Mouse (Mus musculus): Measurements from ENCODE around the gene 4930469K13Rik.

Gene 4930469K13Rik

GRCm38 (mm10) chr11:34042808-34043207, 55.5 kb downstream of the 4930469K13Rik start:
- no peak for DNase-seq (ENCODE audit: low spot score in 2 of 2)

DNA sequence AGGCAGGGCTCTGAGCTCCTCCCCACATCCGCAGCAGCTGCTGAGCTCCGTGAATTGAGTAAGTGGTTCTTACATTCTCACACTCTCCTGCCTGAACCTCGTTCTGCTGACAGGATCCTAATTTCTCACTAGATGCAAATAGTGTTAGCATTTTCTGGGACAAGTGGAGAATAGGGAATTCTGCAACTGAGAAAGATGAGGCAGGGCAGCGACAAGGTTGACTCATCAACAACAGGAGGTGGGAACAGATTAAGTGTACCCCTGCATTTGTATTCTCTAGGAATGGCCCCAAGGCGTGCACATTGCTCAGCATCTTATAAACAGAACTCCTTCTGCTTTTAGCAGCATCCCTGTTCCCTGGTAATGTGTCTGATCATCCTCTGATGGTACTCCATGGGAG, 58.3 kb downstream of the 4930469K13Rik start:
- no peak for DNase-seq (ENCODE audit: low spot score in 2 of 2)

GRCm38 (mm10) chr11:34035909-34036658, 62.3 kb downstream of the 4930469K13Rik start:
- DNase-seq (ENCODE audit: low spot score in 2 of 2): no peak

DNA sequence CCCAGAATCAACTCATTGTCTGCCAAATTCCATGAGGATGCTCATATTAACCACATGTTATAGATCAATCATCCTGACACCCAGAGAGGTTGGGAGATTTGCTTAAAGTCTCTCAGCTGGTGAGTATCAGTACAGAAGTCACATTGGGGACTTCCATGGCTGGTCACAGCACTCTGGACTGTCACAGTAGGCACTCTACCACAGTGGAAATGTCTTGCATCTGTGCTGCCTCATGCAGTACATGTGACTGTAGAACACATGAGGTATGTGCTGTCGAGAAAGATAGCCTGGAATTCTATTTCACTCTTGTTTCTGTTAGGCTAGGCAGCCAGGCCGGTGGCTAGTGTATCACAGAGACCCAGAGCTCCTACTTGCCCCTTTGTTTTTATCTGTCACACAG, 63.6 kb downstream of the 4930469K13Rik start:
- DNase-seq (ENCODE audit: low spot score in 2 of 2): no peak

GRCm38 (mm10) chr11:34034008-34034505, 64.3 kb downstream of the 4930469K13Rik start:
- DNase-seq (ENCODE audit: low spot score in 2 of 2): peak in 1 of 2 experiments; percentile 33

- DNase-seq (ENCODE audit: low spot score in 2 of 2): peak; percentile 37 to 41
Measured at GRCm38 (mm10) chr11:34031015-34031805, 67.1 kb downstream of the 4930469K13Rik start.

DNA sequence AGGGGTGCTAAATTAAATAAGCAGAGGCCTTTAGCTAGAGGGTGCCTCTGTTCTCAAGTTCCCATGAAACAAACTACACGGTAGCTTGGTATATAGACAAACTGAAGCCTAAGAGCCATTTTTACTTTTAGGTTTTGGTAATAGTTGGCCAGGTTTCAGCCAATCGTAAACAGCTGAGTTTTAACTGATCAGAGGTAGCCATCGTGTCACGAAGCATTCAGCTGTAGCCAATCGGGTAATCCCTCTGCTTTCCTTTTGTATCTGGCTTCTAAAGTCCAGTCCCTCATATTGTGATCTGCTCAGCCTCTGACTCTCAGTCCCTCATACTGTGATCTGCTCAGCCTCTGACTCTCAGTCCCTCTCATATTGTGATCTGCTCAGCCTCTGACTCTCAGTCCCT, 68.7 kb downstream of the 4930469K13Rik start:
- no peak for DNase-seq (ENCODE audit: low spot score in 2 of 2)

GRCm38 (mm10) chr11:34025091-34025490, 73.3 kb downstream of the 4930469K13Rik start:
- DNase-seq (ENCODE audit: low spot score in 2 of 2): no peak

DNA sequence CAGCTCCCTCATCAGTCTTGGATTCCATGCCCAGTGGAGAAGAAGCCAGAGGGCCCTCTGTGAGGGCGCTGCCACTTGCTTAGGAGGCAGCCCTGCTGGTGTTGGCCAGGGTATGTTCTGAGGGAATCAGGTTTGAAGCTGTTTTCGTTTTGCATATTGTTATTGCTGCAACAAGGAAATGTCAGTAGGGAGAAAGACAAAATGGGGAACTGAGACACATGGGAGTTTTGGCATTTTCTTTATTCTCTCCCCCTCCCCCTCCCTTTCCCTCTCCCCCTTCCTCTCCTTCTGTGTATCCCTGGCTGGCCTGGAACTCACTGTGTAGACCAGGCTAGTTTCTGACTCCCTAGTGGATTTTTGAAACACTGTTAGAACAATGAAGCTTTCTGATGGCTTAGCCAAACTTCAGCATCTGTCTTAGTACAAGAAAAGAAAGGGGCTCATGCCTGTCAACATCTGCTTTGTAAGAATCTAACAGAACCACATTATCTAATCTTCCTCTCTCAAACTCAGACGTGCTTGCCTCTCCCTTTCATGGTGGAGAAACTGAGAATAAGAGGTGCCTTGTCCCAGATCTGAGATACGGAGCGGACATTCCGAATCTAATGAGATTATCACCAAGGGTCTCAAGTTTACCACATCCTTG, 86.2 kb downstream of the 4930469K13Rik start:
- DNase-seq (ENCODE audit: low spot score in 2 of 2): no peak

DNA sequence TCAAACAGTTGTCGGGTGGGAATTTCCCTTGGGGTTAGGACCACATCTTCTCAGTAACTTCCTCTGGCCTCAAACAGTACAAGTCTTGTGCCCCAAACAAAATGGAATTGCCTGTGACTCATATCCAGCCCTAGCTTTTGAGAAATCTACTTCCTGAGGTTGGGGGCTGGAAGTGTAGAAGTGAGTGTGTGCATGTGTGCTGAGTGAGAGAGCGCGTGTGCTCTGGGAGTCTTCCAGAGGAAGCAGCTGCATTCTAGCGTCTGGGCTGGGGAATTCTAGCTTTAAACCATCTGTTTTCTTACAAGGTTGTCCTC, 87.5 kb downstream of the 4930469K13Rik start:
- peak; percentile 41 to 46 for DNase-seq (ENCODE audit: low spot score in 2 of 2)

GRCm38 (mm10) chr11:34010133-34010858, 88.1 kb downstream of the 4930469K13Rik start:
- DNase-seq (ENCODE audit: low spot score in 2 of 2): no peak

GRCm38 (mm10) chr11:34009316-34010087, 88.9 kb downstream of the 4930469K13Rik start:
- no peak for DNase-seq (ENCODE audit: low spot score in 2 of 2)

- DNase-seq (ENCODE audit: low spot score in 2 of 2): peak; percentile 64 to 75
Measured at GRCm38 (mm10) chr11:34008702-34009101, 89.7 kb downstream of the 4930469K13Rik start.

GRCm38 (mm10) chr11:34008214-34008613, 90.1 kb downstream of the 4930469K13Rik start:
- peak in 1 of 2 experiments; percentile 30 for DNase-seq (ENCODE audit: low spot score in 2 of 2)

DNA sequence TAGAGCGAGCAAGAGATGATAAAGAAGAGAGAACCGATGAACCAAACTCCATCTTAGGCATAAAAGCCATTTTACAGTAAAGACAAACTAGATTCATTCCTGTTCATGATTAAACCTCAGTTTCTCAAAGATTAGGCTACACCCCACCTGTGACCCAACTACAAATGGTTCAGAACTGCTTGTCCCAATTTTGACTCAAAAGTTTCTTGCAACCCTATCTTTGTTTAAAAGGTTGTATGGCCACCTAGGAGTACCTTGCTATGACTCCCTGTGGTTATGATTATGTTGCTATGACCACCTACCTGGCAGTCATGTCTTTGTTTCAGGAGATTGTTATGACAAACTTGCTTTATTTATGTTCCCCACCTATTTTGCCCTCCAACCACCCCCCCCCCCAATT, 90.7 kb downstream of the 4930469K13Rik start:
- DNase-seq (ENCODE audit: low spot score in 2 of 2): no peak

- DNase-seq (ENCODE audit: low spot score in 2 of 2): no peak
Measured at GRCm38 (mm10) chr11:34002593-34002965, 95.8 kb downstream of the 4930469K13Rik start.

- peak; percentile 42 to 68 for DNase-seq (ENCODE audit: low spot score in 2 of 2)
Measured at GRCm38 (mm10) chr11:34001938-34002592, 96.3 kb downstream of the 4930469K13Rik start.

GRCm38 (mm10) chr11:34000416-34000815, 97.9 kb downstream of the 4930469K13Rik start:
- DNase-seq (ENCODE audit: low spot score in 2 of 2): no peak

DNA sequence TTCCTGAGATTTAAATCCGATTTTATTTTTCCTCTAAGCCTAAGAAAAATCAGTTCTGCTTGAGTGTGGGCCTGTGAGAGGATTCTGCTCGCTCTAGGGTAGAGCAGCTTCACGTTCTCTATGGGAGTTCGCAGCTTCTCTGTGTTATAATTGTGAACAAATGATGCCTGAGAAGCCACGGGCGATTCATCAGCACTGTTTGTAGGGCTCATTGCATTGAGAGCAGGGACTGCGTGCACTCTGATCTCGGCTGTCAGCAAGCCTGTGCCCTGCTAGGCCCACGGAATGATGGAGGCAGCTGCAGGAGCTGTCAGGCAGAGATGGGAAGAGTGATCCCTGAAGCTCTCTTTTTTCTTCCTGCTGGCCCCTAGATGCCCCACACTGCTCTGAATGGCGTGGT, 100.1 kb downstream of the 4930469K13Rik start:
- no peak for DNase-seq (ENCODE audit: low spot score in 2 of 2)

GRCm38 (mm10) chr11:33993496-33993895, 104.9 kb downstream of the 4930469K13Rik start:
- DNase-seq (ENCODE audit: low spot score in 2 of 2): no peak
